Mouse (Mus musculus): ENCODE data around the gene Capza2. TPM values are rescaled to one million over a fixed set of nuclear protein-coding genes. Genes with fewer than 3 reads are reported as not detected.
A peak's percentile ranks its signal among the peaks of the same experiment; 100 is the strongest.
"Not testable (repeated sequence)": the region's sequence is repeated elsewhere in the genome, so short reads cannot be mapped to it uniquely, and the experiment has no call there.

Gene Capza2
- total and polyA plus RNA-seq, 3 experiments: 67.8 to 251 (median 84.7) TPM

- Histone ChIP-seq H3K4me3 (ENCODE audit: control insufficient read depth in 1 of 2, insufficient read depth in 1 of 2, low read depth in 2 of 2, low read length in 2 of 2) (no peak overlapping the region), H3K27me3 (ENCODE audit: control insufficient read depth in 1 of 2, insufficient read depth in 2 of 2, low read length in 2 of 2) (no peaks in the 10 kb centered on the region), H3K9ac (ENCODE audit: control insufficient read depth, low read depth, low read length, poor library complexity, severe bottlenecking) (no peak overlapping the region), H3K79me2 (ENCODE audit: control insufficient read depth, insufficient read depth, low read length, poor library complexity) (peaks cover 40% of the 10 kb centered on the region), H3K27ac (ENCODE audit: control insufficient read depth, low read depth, low read length) (no peak overlapping the region), H3K4me1 (ENCODE audit: control insufficient read depth in 1 of 2, insufficient read depth in 2 of 2, low read length in 2 of 2) (peaks cover 0 to 8% of the 10 kb centered on the region in 2 experiments), H3K9me3 (replicated peaks; ENCODE audit: insufficient read depth, low read length) (no peaks in the 10 kb centered on the region), H3K36me3 (ENCODE audit: control insufficient read depth in 1 of 2, insufficient read depth in 2 of 2, low read length in 2 of 2) (peaks cover 0 to 7% of the 10 kb centered on the region in 2 experiments; a peak in 2 of 4 replicates)
- DNase-seq (ENCODE audit: low read depth, low spot score): no peak
- TF ChIP-seq CHD2 (IDR thresholded peaks at IDR 0.05; ENCODE audit: low read length): no peak
- TF ChIP-seq USF1 (IDR thresholded peaks at IDR 0.05; ENCODE audit: low read depth, low read length): no peak
- TF ChIP-seq MAZ (IDR thresholded peaks at IDR 0.05; ENCODE audit: low read depth, low read length): no peak
Observed at GRCm38 (mm10) chr6:17700936-17701612, 65.0 kb downstream of the Capza2 start.

- DNase-seq (ENCODE audit: low read depth, low spot score); H3K4me3 ChIP-seq (ENCODE audit: control insufficient read depth in 1 of 2, insufficient read depth in 1 of 2, low read depth in 2 of 2, low read length in 2 of 2); H3K36me3 ChIP-seq (ENCODE audit: control insufficient read depth in 1 of 2, insufficient read depth in 2 of 2, low read length in 2 of 2); H3K9me3 ChIP-seq (replicated peaks; ENCODE audit: insufficient read depth, low read length); H3K27me3 ChIP-seq (ENCODE audit: control insufficient read depth in 1 of 2, insufficient read depth in 2 of 2, low read length in 2 of 2); H3K9ac ChIP-seq (ENCODE audit: control insufficient read depth, low read depth, low read length, poor library complexity, severe bottlenecking); H3K4me1 ChIP-seq (ENCODE audit: control insufficient read depth in 1 of 2, insufficient read depth in 2 of 2, low read length in 2 of 2); H3K27ac ChIP-seq (ENCODE audit: control insufficient read depth, low read depth, low read length): not testable (repeated sequence)
- peaks cover 23% of the 10 kb centered on the region for H3K79me2 ChIP-seq (ENCODE audit: control insufficient read depth, insufficient read depth, low read length, poor library complexity)
Observed at GRCm38 (mm10) chr6:17704038-17704437, 68.0 kb downstream of the Capza2 start.

GRCm38 (mm10) chr6:17705973-17706372 lies 69.9 kb downstream of the Capza2 start:
- Histone ChIP-seq H3K4me1 (ENCODE audit: control insufficient read depth in 1 of 2, insufficient read depth in 2 of 2, low read length in 2 of 2) (peaks cover 3 to 8% of the 10 kb centered on the region in 2 experiments), H3K36me3 (ENCODE audit: control insufficient read depth in 1 of 2, insufficient read depth in 2 of 2, low read length in 2 of 2) (peaks cover 0 to 7% of the 10 kb centered on the region in 2 experiments; a peak in 3 of 4 replicates), H3K4me3 (ENCODE audit: control insufficient read depth in 1 of 2, insufficient read depth in 1 of 2, low read depth in 2 of 2, low read length in 2 of 2) (no peak overlapping the region), H3K79me2 (ENCODE audit: control insufficient read depth, insufficient read depth, low read length, poor library complexity) (peaks cover 13% of the 10 kb centered on the region), H3K27ac (ENCODE audit: control insufficient read depth, low read depth, low read length) (no peak overlapping the region), H3K9me3 (replicated peaks; ENCODE audit: insufficient read depth, low read length) (no peaks in the 10 kb centered on the region), H3K9ac (ENCODE audit: control insufficient read depth, low read depth, low read length, poor library complexity, severe bottlenecking) (no peak overlapping the region), H3K27me3 (ENCODE audit: control insufficient read depth in 1 of 2, insufficient read depth in 2 of 2, low read length in 2 of 2) (no peaks in the 10 kb centered on the region)
- DNase-seq (ENCODE audit: low read depth, low spot score): peak; percentile 67
- TF ChIP-seq HCFC1 (IDR thresholded peaks at IDR 0.05; ENCODE audit: low read depth, low read length) (no peak), GATA1 (IDR thresholded peaks at IDR 0.05; ENCODE audit: low read depth, low read length) (peak; percentile 52; the same call in 1 of the 2 replicates), MXI1 (IDR thresholded peaks at IDR 0.05; ENCODE audit: low read depth, low read length) (peak; percentile 72), MYC (IDR thresholded peaks at IDR 0.05; ENCODE audit: low read depth, low read length) (peak; percentile 75; the same call in 1 of the 2 replicates), SIN3A (IDR thresholded peaks at IDR 0.05; ENCODE audit: low read length) (peak; percentile 40; the same call in 1 of the 2 replicates), MYB (IDR thresholded peaks at IDR 0.05; ENCODE audit: low read depth, low read length) (no peak), MAX (IDR thresholded peaks at IDR 0.05; ENCODE audit: low read length) (peak; percentile 70), UBTF (IDR thresholded peaks at IDR 0.05; ENCODE audit: borderline replicate concordance, insufficient read depth, low read depth, low read length) (no peak), EP300 (IDR thresholded peaks at IDR 0.05; ENCODE audit: low read depth in 1 of 2, low read length in 2 of 2) (peak; percentile 64 to 68), RCOR1 (IDR thresholded peaks at IDR 0.05; ENCODE audit: low read depth, low read length) (peak; percentile 39; the same call in 1 of the 2 replicates), RAD21 (IDR thresholded peaks at IDR 0.05; ENCODE audit: low read depth, low read length) (no peak), ZMIZ1 (IDR thresholded peaks at IDR 0.05; ENCODE audit: low read depth, low read length) (no peak), JUND (IDR thresholded peaks at IDR 0.05; ENCODE audit: low read depth, low read length) (no peak), ZNF384 (IDR thresholded peaks at IDR 0.05; ENCODE audit: low read depth, low read length) (peak; percentile 76), ETS1 (IDR thresholded peaks at IDR 0.05; ENCODE audit: low read depth, low read length) (0 out of 2 replicates have a peak, but pooled peaks have one; percentile 34), TCF12 (IDR thresholded peaks at IDR 0.05; ENCODE audit: low read depth, low read length) (peak; percentile 56; the same call in 1 of the 2 replicates)
